Mouse (Mus musculus) testis, postnatal 10 days (tissue): ENCODE results near the gene Pigl.

Experiments
- DNase-seq: peaks from one replicate; pipeline ENCODE4 v3.0.0; 2021; ENCODE audit warnings: low spot score

Pigl gene

GRCm38 (mm10) chr11:62513311-62513710 is 55.1 kb downstream of the Pigl start:
- DNase-seq, result no peak

- DNase-seq, result no peak
Observed at GRCm38 (mm10) chr11:62518991-62519390, 60.7 kb downstream of the Pigl start.

GRCm38 (mm10) chr11:62522283-62522682 is 64.0 kb downstream of the Pigl start:
- DNase-seq, result no peak

- no peak for DNase-seq
Observed at GRCm38 (mm10) chr11:62537089-62537488, 78.8 kb downstream of the Pigl start.

- DNase-seq, result no peak
Observed at GRCm38 (mm10) chr11:62537590-62537989, 79.3 kb downstream of the Pigl start.

- peak; percentile 75 for DNase-seq
Observed at GRCm38 (mm10) chr11:62538321-62539088, 80.2 kb downstream of the Pigl start.

- DNase-seq, result peak; percentile 91
Observed at GRCm38 (mm10) chr11:62539089-62539890, 81.0 kb downstream of the Pigl start, which contains the start of gene Cenpv. Gene Cenpv, minus strand, starts transcription at chr11:62539261.

GRCm38 (mm10) chr11:62540167-62540566 is 81.9 kb downstream of the Pigl start:
- no peak for DNase-seq

- DNase-seq, result no peak
Observed at GRCm38 (mm10) chr11:62540969-62541368, 82.7 kb downstream of the Pigl start.

GRCm38 (mm10) chr11:62541581-62541980 is 83.3 kb downstream of the Pigl start:
- no peak for DNase-seq

- DNase-seq, result no peak
Observed at GRCm38 (mm10) chr11:62543991-62544390, 85.7 kb downstream of the Pigl start.

- peak; percentile 86 for DNase-seq
Observed at GRCm38 (mm10) chr11:62549782-62550181, 91.5 kb downstream of the Pigl start.

GRCm38 (mm10) chr11:62550227-62550685 is 92.0 kb downstream of the Pigl start:
- no peak for DNase-seq

- peak; percentile 99 for DNase-seq
Observed at GRCm38 (mm10) chr11:62550727-62551225, 92.5 kb downstream of the Pigl start, which contains the start of gene Ubb. Gene Ubb, plus strand, starts transcription at chr11:62551171.

- DNase-seq, result peak; percentile 95
Observed at GRCm38 (mm10) chr11:62551226-62552119, 93.2 kb downstream of the Pigl start.

GRCm38 (mm10) chr11:62553186-62553585 is 94.9 kb downstream of the Pigl start:
- no peak for DNase-seq

GRCm38 (mm10) chr11:62553633-62554032 is 95.4 kb downstream of the Pigl start:
- no peak for DNase-seq

- no peak for DNase-seq
Observed at GRCm38 (mm10) chr11:62554163-62554855, 96.0 kb downstream of the Pigl start.

- no peak for DNase-seq
Observed at GRCm38 (mm10) chr11:62554934-62555517, 96.8 kb downstream of the Pigl start.

GRCm38 (mm10) chr11:62555896-62556412 is 97.7 kb downstream of the Pigl start:
- no peak for DNase-seq
